Mouse (Mus musculus): ENCODE measurements around the gene 1700001P01Rik. TPM values are rescaled to one million over a fixed set of nuclear protein-coding genes. Genes with fewer than 3 reads are reported as not detected.
A peak's percentile ranks its signal among the peaks of the same experiment; 100 is the strongest.

1700001P01Rik gene
- polyA plus RNA-seq, 1 experiment from 2014 or later = 0.74 TPM

DNA sequence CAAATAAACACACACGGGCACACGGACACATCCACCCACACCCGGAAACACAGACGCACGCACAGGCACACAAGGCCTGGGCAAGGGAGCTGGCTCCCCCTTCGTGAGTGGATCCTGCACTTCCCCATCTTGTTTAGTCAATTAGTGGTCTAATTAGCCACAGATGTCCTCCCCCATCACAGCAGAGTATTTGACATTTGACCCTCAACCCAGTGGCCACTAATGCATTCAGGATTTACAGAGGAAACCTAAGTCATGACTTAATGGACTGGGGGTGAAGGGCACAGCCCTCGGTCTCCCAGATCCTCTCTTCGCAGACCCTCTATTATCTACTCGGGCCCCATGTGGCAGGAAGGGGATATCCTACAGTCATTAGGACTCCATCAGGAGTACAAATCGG, 42.0 kb downstream of the 1700001P01Rik start:
- Histone ChIP-seq H3K27me3 (ENCODE audit: low read depth, poor library complexity, severe bottlenecking) (peaks cover 14% of the 10 kb centered on the region), H3K4me1 (peaks cover 44% of the 10 kb centered on the region), H3K27ac (peak overlapping the region; percentile 73), H3K9me3 (replicated peaks) (no peaks in the 10 kb centered on the region), H3K4me3 (peak overlapping the region; percentile 3; the same call in 1 of the 2 replicates), H3K36me3 (peaks cover 45% of the 10 kb centered on the region)
- DNase-seq (ENCODE audit: low spot score) = peak; percentile 66
- 13% methylated on average over 10 of the region's 10 CpGs for WGBS

GRCm38 (mm10) chr11:97728730-97729129, 47.0 kb downstream of the 1700001P01Rik start:
- WGBS = 75% methylated on average over 7 of the region's 7 CpGs
- H3K4me1 ChIP-seq = peaks cover 36% of the 10 kb centered on the region
- peaks cover 14% of the 10 kb centered on the region for H3K27me3 ChIP-seq (ENCODE audit: low read depth, poor library complexity, severe bottlenecking)
- no peak for DNase-seq (ENCODE audit: low spot score)
- H3K36me3 ChIP-seq = peaks cover 89% of the 10 kb centered on the region
- H3K9me3 ChIP-seq (replicated peaks) = no peaks in the 10 kb centered on the region
- peak overlapping the region; percentile 2; the same call in 1 of the 2 replicates for H3K27ac ChIP-seq
- no peak overlapping the region for H3K4me3 ChIP-seq

DNA sequence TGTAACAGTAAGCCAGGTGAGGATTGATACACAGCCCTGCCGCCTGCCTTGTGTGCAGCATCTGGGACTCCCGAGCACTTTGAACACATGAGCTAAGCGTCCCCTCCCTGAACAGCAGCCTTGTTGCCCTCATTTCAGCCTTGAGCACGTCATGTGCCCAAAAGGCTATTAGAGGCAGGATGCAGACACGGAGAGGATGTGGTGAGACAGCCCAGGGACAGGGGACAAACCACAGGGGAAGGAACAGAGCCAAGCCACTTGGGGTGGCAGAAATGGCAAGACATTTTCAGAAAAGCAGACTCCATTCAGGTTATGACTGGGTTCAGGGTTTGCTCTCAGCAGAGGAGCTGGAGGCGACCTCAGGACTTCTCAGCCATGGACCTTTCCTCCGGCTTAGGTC, 47.4 kb downstream of the 1700001P01Rik start:
- Histone ChIP-seq H3K4me3 (no peak overlapping the region), H3K4me1 (peaks cover 32% of the 10 kb centered on the region), H3K9me3 (replicated peaks) (no peaks in the 10 kb centered on the region), H3K27ac (0 out of 2 replicates have a peak overlapping the region, but pooled peaks have one; percentile 2), H3K36me3 (peaks cover 93% of the 10 kb centered on the region), H3K27me3 (ENCODE audit: low read depth, poor library complexity, severe bottlenecking) (peaks cover 14% of the 10 kb centered on the region)
- WGBS = 56% methylated on average over 7 of the region's 7 CpGs
- no peak for DNase-seq (ENCODE audit: low spot score)

DNA sequence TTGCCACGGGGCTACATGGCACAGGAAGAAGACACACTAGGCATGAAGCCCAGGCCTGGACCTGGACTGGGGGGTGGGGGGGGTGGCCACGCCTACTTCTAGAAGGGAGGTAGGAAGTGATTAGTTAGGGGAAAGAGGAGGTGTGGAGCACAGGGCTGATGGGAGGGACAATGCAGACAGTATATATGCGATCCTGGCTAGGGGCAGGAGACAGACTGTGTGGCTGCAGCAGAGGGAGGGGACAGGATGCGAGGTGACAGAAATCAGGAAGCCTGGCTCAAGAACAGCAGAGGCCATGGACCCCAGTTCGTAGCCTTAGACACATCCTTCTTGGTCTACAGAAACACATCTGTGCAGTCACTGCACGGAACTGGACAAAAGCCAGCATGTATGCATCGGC, 52.0 kb downstream of the 1700001P01Rik start:
- no peak overlapping the region for H3K27ac ChIP-seq
- 88% methylated on average over 7 of the region's 7 CpGs for WGBS
- no peak overlapping the region for H3K4me3 ChIP-seq
- no peaks in the 10 kb centered on the region for H3K27me3 ChIP-seq (ENCODE audit: low read depth, poor library complexity, severe bottlenecking)
- H3K36me3 ChIP-seq = peaks cover 100% of the 10 kb centered on the region
- peaks cover 9% of the 10 kb centered on the region for H3K4me1 ChIP-seq
- no peak for DNase-seq (ENCODE audit: low spot score)
- H3K9me3 ChIP-seq (replicated peaks) = peaks cover 5% of the 10 kb centered on the region

Small RNAs within 50 kb of the gene (microRNA-seq; reads per million reads assigned to microRNA genes)
- not detected for gene Mir8102

Other genes with a start within 250 kb of the 1700001P01Rik start
- 0.24 and 0.25 TPM in 2 replicates for gene Srcin1, start 199.7 kb downstream of the 1700001P01Rik start, polyA plus RNA-seq (2016; fragmentation: Nextera tagmentation; extraction: Ambion mirVana)
- 16.1 and 23.8 TPM in 2 replicates for gene Epop, start 146.2 kb downstream of the 1700001P01Rik start, polyA plus RNA-seq (2016; fragmentation: Nextera tagmentation; extraction: Ambion mirVana)
- gene Mllt6, start 112.5 kb downstream of the 1700001P01Rik start, polyA plus RNA-seq (2016; fragmentation: Nextera tagmentation; extraction: Ambion mirVana) = 2.5 TPM in 2 replicates
- gene Cisd3, start 90.1 kb downstream of the 1700001P01Rik start, polyA plus RNA-seq (2016; fragmentation: Nextera tagmentation; extraction: Ambion mirVana) = 9.4 and 15.3 TPM in 2 replicates
- 21.0 and 21.5 TPM in 2 replicates for gene Pcgf2, start 75.4 kb downstream of the 1700001P01Rik start, polyA plus RNA-seq (2016; fragmentation: Nextera tagmentation; extraction: Ambion mirVana)
- gene Psmb3, start 72.5 kb downstream of the 1700001P01Rik start, polyA plus RNA-seq (2016; fragmentation: Nextera tagmentation; extraction: Ambion mirVana) = 626 and 675 TPM in 2 replicates
- 1.6 and 1.9 TPM in 2 replicates for gene Pip4k2b, start 31.2 kb downstream of the 1700001P01Rik start, polyA plus RNA-seq (2016; fragmentation: Nextera tagmentation; extraction: Ambion mirVana)
- 17.8 and 21.6 TPM in 2 replicates for gene Cwc25, start 9.4 kb downstream of the 1700001P01Rik start, polyA plus RNA-seq (2016; fragmentation: Nextera tagmentation; extraction: Ambion mirVana)
- gene Rpl23, start 6.5 kb upstream of the 1700001P01Rik start, polyA plus RNA-seq (2016; fragmentation: Nextera tagmentation; extraction: Ambion mirVana) = 449 and 506 TPM in 2 replicates
- 90.0 and 110 TPM in 2 replicates for gene Lasp1, start 23.1 kb upstream of the 1700001P01Rik start, polyA plus RNA-seq (2016; fragmentation: Nextera tagmentation; extraction: Ambion mirVana)
- 10.9 and 14.0 TPM in 2 replicates for gene B230217C12Rik, start 64.9 kb upstream of the 1700001P01Rik start, polyA plus RNA-seq (2016; fragmentation: Nextera tagmentation; extraction: Ambion mirVana)
- gene Fbxo47, start 108.2 kb upstream of the 1700001P01Rik start, polyA plus RNA-seq (2016; fragmentation: Nextera tagmentation; extraction: Ambion mirVana) = 0.50 and 0.60 TPM in 2 replicates
- not detected in 2 replicates for gene Plxdc1, start 210.5 kb upstream of the 1700001P01Rik start, polyA plus RNA-seq (2016; fragmentation: Nextera tagmentation; extraction: Ambion mirVana)
- 12.4 and 17.8 TPM in 2 replicates for gene Arl5c, start 220.3 kb upstream of the 1700001P01Rik start, polyA plus RNA-seq (2016; fragmentation: Nextera tagmentation; extraction: Ambion mirVana)
- 3.4 and 6.5 TPM in 2 replicates for gene Cacnb1, start 247.1 kb upstream of the 1700001P01Rik start, polyA plus RNA-seq (2016; fragmentation: Nextera tagmentation; extraction: Ambion mirVana)